Comparison of ENCODE assay signal across 16 mouse cellular contexts in the genomic region with DNA sequence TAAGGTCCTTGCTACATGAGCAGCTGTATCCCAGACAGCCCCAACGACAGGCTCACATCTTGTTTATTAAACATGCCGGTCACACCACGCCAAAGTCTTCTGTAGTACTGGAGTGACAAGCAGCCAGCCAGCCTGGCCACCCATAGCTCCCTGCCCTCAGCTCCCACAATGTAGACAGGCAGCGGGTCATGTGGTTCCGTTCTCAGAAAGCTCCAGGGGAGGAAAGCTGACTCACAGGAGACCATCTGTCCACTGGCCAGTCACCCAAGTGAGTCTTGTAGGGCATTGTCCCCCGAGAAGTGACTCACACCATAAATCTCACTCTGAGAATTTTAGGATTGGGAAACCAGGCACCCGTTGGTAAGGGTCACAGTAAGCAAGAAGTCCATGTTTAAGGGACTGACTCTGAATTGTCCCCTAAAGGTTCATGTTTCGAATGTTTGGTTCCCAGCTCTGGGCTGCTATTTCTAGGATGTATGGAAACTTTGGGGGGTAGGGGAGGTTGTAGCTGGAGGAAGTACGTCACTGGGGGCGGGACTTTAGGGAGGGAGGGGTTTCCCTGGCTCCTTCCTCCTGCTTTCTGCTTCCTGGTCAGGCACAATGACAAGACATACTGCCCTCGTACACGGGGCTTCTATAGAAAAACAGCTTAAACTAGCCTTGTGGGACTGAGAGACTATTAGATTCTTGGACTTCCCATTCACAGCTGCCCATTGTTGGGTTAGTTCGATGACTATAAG.
A peak's percentile ranks its signal among the peaks of the same experiment; 100 is the strongest.
DNase-seq lines count a peak whose midpoint lies in the region; ATAC-seq and TF ChIP-seq lines count a peak whose summit lies in the region.
"Had no signal": no experiment of that assay in that cellular context is flagged by ENCODE, and none has a peak within 500 bp of the region (broad histone marks: within the 10 kb centered on the region; RNA-seq: fewer than 3 reads in every experiment).

No protein-coding gene starts in this region.

- no peak overlapping the region for H3K9ac ChIP-seq in liver, adult 2 months (ENCODE audit: low read depth, low read length)
- H3K9ac ChIP-seq in liver, embryonic 12.5 days = no peak overlapping the region
- H3K9ac ChIP-seq: hindbrain, embryonic 14.5 days; midbrain, embryonic 15.5 days; neural tube, embryonic 13.5 days had no signal

- H3K27me3 ChIP-seq in liver, adult 2 months (ENCODE audit: control insufficient read depth, insufficient read depth, low read length) = no peaks in the 10 kb centered on the region
- no peaks in the 10 kb centered on the region; the same call in 1 of the 2 replicates for H3K27me3 ChIP-seq in liver, embryonic 12.5 days (replicated peaks)
- H3K27me3 ChIP-seq in hindbrain, embryonic 10.5 days (ENCODE audit: insufficient read depth, poor library complexity, severe bottlenecking) = no peaks in the 10 kb centered on the region; the same call in 1 of the 2 replicates
- H3K27me3 ChIP-seq: midbrain, embryonic 15.5 days; neural tube, embryonic 13.5 days had no signal

- H3K4me2 ChIP-seq in liver, embryonic 12.5 days = no peak overlapping the region
- H3K4me2 ChIP-seq: hindbrain, embryonic 14.5 days; midbrain, embryonic 15.5 days; neural tube, embryonic 13.5 days had no signal

- 79% methylated on average over 13 of the region's 13 CpGs for WGBS in liver, adult 2 months
- 53% methylated on average over 13 of the region's 13 CpGs for WGBS in liver, embryonic 12.5 days (ENCODE audit: insufficient replicate concordance)
- 84% methylated on average over 13 of the region's 13 CpGs for WGBS in hindbrain, embryonic 10.5 days

- H3K4me3 ChIP-seq in liver, adult 2 months (ENCODE audit: insufficient read depth, low read depth, low read length) = no peak overlapping the region
- no peak overlapping the region for H3K4me3 ChIP-seq in liver, embryonic 12.5 days
- H3K4me3 ChIP-seq in hindbrain, embryonic 10.5 days = no peak overlapping the region
- H3K4me3 ChIP-seq: embryonic facial prominence, embryonic 10.5 days; forebrain, embryonic 10.5 days; midbrain, embryonic 15.5 days; neural tube, embryonic 13.5 days had no signal

- H3K36me3 ChIP-seq in liver, adult 2 months (ENCODE audit: control insufficient read depth, insufficient read depth, low read length) = no peaks in the 10 kb centered on the region
- H3K36me3 ChIP-seq in liver, embryonic 12.5 days = no peaks in the 10 kb centered on the region
- no peaks in the 10 kb centered on the region for H3K36me3 ChIP-seq in hindbrain, embryonic 10.5 days
- H3K36me3 ChIP-seq: embryonic facial prominence, embryonic 10.5 days; forebrain, embryonic 10.5 days; midbrain, embryonic 15.5 days; neural tube, embryonic 13.5 days had no signal

- no peak for TF ChIP-seq POLR2A in liver, adult 2 months (IDR thresholded peaks at IDR 0.05; ENCODE audit: extremely low read depth, insufficient read depth, low read length)

- peak; percentile 33 for DNase-seq in liver, adult 2 months (ENCODE audit: extremely low read depth, low read depth, low spot score)
- DNase-seq in adrenal gland, adult (ENCODE audit: inconsistent age in 2 of 2, low spot score in 1 of 2) = peak; percentile 85 to 93
- peak; percentile 54 for DNase-seq in brain, adult 2 months (ENCODE audit: low read depth, low spot score)
- peak; percentile 69 for DNase-seq in lung, postnatal 36 days
- DNase-seq in spleen, adult 12 weeks (ENCODE audit: low spot score) = no peak
- no peak for DNase-seq in hindbrain, embryonic 10.5 days (ENCODE audit: low spot score)
- DNase-seq: cerebellum, adult 11-12 months; thymus, postnatal 36 days had no signal

- no peak overlapping the region for H3K27ac ChIP-seq in liver, adult 2 months (replicated peaks; ENCODE audit: insufficient read depth, low read depth, low read length)
- no peak overlapping the region for H3K27ac ChIP-seq in liver, embryonic 12.5 days
- H3K27ac ChIP-seq in hindbrain, embryonic 10.5 days = no peak overlapping the region
- H3K27ac ChIP-seq: embryonic facial prominence, embryonic 10.5 days; forebrain, embryonic 10.5 days; hindbrain, embryonic 14.5 days; midbrain, embryonic 15.5 days; neural tube, embryonic 13.5 days had no signal

- no peak for TF ChIP-seq CTCF in liver, adult 2 months (IDR thresholded peaks at IDR 0.05; ENCODE audit: low read depth, low read length)

- no peaks in the 10 kb centered on the region for H3K79me2 ChIP-seq in liver, adult 2 months (ENCODE audit: control insufficient read depth, insufficient read depth, low read length)

- H3K9me3 ChIP-seq in liver, embryonic 12.5 days (replicated peaks) = no peaks in the 10 kb centered on the region
- no peaks in the 10 kb centered on the region for H3K9me3 ChIP-seq in hindbrain, embryonic 10.5 days
- H3K9me3 ChIP-seq: embryonic facial prominence, embryonic 10.5 days; forebrain, embryonic 10.5 days; midbrain, embryonic 15.5 days; neural tube, embryonic 13.5 days had no signal

- H3K4me1 ChIP-seq in liver, adult 2 months (ENCODE audit: control insufficient read depth, insufficient read depth, low read length) = peaks cover 3% of the 10 kb centered on the region; the same call in 1 of the 2 replicates
- no peaks in the 10 kb centered on the region for H3K4me1 ChIP-seq in liver, embryonic 12.5 days
- H3K4me1 ChIP-seq in hindbrain, embryonic 10.5 days (replicated peaks) = peaks cover 18% of the 10 kb centered on the region
- H3K4me1 ChIP-seq: midbrain, embryonic 15.5 days; neural tube, embryonic 13.5 days had no signal

- ATAC-seq in liver, embryonic 12.5 days = no peak
- no peak for ATAC-seq in megakaryocyte-erythroid progenitor cell, adult 5-6 weeks (replicated peaks; ENCODE audit: low FRiP score, low TSS enrichment, poor library complexity, severe bottlenecking)
- ATAC-seq: intestine, postnatal 0 days; midbrain, embryonic 15.5 days had no signal

Comparison
In these comparisons a context has a peak if more than half of its experiments do, and no peak if none do; other contexts are left out.
1. DNase-seq: peak in liver, adult 2 months (single experiment), adrenal gland, adult (2 of 2), brain, adult 2 months (single experiment) and lung, postnatal 36 days (single experiment); none in spleen, adult 12 weeks (single experiment) and hindbrain, embryonic 10.5 days (single experiment).